Mouse (Mus musculus): ENCODE data around the gene Cdk5r2.
"Not testable (repeated sequence)": the region's sequence is repeated elsewhere in the genome, so short reads cannot be mapped to it uniquely, and the experiment has no call there.

Gene Cdk5r2

DNA sequence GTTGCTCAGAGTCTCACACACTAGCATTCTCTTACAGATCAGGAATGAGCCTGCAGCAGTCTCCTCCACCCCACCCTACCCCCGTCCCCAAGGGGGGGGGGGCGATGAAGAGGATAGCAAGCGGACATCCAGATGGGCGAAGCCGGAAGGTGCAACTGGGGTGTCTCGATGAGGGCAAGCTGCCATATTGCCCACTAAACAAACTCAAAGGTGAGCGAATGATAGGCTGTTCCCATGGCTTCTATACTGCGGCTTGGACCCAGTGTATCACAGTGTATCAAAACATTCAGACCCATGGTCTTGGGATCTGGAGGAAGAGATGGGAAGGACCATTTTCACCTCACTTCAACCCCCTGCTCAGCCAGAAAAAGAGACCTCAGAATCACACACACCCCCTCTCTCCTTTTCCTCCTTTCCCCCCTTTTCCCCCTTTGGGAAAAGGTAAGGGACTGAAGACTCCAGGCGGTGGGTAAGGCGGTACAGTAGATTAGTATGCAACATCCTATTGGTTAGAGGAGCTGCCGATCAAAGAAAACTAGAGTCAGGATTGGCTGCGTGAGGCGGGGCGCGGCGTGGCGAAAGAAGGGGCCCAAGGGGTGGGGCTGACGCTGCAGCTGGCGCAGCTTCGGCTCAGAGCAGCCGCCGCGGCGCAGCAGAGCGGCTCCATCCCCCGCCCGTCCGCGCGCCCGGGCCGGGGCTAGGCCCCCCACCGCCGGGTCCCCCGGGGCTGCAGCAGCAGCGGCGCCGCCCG, at the start of gene Cdk5r2:
Cdk5r2 (plus strand) TSS at position 629 of the 751 bp plus-strand sequence.
- DNase-seq, result peak; percentile 99

DNA sequence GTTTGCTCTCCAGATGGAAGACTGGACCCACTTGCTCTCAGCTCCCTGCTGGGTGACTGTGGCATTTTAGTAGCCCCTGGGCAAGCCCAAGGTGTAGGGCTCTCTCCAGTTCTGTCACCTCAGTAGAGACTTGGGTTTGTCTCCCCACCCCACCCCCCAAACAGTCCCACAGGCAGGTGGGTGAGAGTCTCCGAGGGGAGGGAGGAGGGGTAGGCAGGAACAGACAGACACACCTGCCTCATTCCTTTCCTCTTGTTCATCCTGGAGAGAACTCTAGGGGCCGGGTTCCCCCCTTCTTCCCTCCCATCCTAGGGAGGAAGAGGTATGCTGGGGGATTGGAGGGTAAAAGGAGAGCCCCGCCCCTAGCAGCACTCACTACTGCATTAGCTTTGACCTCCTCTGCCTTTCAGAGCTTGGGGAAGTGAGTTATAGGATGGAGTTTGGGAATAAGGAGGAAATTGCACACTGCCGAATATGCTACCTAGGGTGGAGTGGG, 49.3 kb upstream of the Cdk5r2 start:
- no peak for DNase-seq

- DNase-seq, result no peak
Observed at GRCm38 (mm10) chr1:74805843-74806242, 48.9 kb upstream of the Cdk5r2 start.

- DNase-seq, result peak; percentile 5
Observed at GRCm38 (mm10) chr1:74806360-74807311, 48.1 kb upstream of the Cdk5r2 start.

- DNase-seq, result no peak
Observed at GRCm38 (mm10) chr1:74807551-74808071, 47.1 kb upstream of the Cdk5r2 start.

GRCm38 (mm10) chr1:74808078-74808477, 46.7 kb upstream of the Cdk5r2 start:
- peak; percentile 79 for DNase-seq

GRCm38 (mm10) chr1:74809007-74809406, 45.7 kb upstream of the Cdk5r2 start:
- no peak for DNase-seq

DNA sequence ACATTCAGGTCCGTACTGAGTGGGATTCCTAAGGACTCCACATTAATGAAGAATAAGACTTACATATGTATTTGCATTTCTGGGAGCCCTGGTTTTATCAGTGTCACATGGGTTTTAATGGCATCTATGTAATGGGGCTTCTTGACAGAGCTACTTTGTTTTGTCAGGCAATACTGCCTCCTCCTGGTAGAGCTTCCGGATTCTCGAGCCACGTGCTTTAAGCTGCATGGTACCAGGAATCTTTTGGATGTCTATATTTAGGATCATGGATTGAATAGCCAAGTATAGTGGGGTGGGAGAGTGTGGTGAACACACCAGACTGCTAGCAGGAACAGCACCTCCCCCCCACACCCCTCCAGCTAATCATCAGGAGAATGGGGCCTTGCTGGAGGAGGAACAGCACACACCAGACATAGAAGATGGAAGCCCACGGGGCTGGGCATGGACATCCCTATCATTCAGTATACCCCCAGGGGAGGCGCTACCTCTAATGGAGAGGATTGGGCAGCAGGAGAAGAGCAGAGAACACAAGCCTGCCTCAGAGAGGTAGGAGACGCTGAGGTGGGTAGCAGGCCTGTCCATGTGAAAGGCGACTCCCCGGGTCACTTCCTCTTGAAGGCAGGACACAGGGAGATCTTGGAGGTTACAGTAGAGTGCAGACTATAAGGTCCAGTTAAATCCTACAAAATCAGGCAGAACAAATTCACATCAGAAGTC, 39.6 kb upstream of the Cdk5r2 start:
- DNase-seq, result no peak

GRCm38 (mm10) chr1:74815965-74816364, 38.8 kb upstream of the Cdk5r2 start:
- DNase-seq, result not testable (repeated sequence)

DNA sequence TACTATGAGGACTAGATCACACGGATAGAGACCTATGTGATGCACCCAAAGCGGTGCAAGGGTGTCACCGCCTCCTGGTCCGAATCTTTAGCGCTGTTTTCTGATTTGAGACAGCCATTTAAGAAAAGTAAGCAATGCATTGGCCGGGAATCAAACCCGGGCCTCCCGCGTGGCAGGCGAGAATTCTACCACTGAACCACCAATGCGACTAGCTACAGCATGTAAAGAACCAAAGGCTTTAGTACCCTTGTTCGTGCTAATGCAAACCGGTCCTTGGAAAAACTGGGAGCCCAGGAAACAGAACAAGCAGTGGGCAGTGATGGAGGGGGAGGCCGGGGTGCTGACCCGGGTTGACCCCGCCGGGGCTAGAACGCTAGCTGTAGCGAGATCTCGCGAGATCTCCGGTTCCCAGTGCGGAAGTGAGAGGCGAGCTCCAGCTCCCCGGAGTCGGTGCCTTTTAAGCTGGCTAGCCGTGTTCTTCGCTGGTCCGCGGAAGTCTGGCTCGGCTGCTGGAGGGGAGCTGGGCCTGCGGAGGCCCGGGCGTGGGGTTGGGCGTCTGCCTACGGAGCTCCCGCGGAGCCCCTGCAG, 38.0 kb upstream of the Cdk5r2 start:
- peak; percentile 90 for DNase-seq

DNA sequence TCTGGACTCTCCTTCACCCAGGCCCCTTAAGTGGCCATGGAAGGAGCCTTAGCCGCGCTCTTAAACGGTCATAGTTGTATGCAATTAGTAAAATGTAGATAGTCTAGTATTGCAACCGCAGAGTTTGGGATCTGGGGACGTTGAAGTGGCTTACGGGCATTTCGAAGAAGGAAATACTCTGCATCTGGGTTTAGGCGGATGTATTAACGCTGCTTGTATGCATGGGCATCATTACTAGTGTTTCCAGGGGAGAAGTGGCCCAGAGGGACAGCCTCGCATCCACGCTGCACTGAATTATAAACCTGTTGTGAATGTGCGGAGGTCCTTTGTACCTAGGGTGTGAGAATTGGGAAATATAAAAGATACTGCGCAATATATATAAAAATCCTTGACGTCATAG, 37.5 kb upstream of the Cdk5r2 start:
- no peak for DNase-seq

DNA sequence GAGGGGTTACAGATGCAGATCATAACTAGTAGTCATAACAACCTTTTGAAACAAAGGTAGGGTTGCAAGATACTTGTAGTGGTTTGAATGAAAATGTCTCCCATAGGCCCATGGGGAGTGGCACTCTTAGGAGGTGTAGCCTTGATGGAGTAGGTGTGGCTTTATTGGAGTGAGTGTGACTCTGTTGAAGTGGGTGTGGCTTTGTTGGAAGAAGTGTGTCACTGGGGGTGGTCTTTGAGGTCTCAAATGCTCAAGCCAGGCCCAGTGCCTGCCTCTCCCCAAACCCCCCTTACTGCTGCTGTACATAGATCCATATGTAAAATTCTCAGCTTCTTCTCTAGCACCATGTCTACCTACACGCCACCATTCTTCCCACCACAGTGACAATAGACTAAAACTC, 36.2 kb upstream of the Cdk5r2 start:
- no peak for DNase-seq

DNA sequence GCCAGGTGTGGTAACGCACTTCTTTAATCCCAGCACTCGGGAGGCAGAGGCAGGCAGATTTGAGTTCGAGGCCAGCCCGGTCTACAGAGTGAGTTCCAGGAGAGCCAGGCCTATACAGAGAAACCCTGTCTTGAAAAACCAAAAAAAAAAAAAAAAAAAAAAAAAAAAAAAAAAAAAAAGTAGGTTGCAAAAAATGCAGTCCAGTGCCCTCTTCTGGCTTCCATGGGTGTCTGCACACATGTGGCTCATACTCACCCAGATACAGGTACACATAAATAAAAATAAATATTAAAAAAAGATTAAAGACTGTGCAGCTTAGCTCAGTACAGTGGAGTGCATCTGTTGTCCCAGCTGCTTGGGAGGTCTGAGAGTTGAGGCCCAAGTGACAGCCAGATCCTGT, 31.1 kb upstream of the Cdk5r2 start:
- DNase-seq, result not testable (repeated sequence)

GRCm38 (mm10) chr1:74824518-74825302, 30.0 kb upstream of the Cdk5r2 start:
- no peak for DNase-seq

GRCm38 (mm10) chr1:74830061-74830460, 24.7 kb upstream of the Cdk5r2 start:
- DNase-seq, result no peak

DNA sequence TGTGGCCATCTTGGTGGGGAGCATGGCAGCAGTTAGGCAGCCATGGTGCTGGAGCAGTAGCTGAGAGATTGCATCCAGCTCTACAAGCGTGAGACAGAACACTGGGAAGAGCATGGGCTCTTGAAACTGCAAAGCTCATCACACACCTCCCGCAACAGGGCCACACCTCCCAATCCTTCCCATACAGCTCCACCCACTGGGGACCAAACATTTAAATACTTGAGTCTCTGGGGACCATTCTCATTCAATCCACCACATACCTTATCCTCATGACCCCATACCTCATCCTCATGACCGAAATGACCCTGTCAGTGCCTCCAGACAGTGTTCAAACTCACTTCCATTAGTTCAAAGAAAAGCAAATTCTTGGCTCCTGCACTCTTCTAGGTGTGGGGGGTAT, 21.5 kb upstream of the Cdk5r2 start:
- no peak for DNase-seq

DNA sequence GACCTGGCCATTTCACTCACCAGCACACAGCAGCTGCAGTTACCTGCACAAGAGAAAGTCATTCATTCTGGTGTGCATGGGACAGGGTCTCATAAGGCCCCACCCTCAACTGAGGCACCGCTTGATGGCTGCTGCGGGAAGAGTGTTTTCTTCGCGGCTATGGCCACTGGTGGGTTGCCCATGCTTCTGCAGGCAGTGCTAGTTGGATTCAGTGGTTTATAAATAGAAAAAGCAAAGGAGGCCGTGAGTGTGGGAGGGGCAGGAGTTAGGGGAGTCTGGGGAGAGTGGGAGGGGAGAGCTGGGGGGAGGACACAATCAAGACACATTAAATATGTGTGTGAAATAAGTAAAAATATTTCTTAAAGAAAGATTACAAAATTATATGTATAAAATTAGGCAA, 11.6 kb upstream of the Cdk5r2 start:
- DNase-seq, result no peak

DNA sequence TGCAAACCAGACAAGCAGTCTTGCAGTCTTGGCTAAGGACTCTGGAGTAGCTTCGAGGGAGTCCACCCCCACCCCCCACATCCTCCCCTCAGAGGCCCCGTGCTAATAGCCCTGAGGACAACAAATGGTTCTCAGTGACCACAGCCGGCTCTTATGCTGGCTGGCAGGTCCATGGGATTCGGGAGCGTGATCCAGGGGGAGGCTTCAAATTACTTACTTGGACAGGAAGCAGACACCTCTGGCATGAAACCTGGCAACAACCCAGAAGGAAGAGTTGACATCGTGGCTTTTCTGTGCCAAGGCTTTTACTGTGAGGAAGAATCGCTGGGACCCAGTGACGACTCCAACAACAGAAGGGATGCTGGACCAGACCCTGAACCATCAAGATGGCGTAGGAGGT, 8.4 kb upstream of the Cdk5r2 start:
- DNase-seq, result no peak

GRCm38 (mm10) chr1:74848946-74849345, 5.8 kb upstream of the Cdk5r2 start:
- no peak for DNase-seq

- no peak for DNase-seq
Observed at GRCm38 (mm10) chr1:74850251-74850650, 4.5 kb upstream of the Cdk5r2 start.

DNA sequence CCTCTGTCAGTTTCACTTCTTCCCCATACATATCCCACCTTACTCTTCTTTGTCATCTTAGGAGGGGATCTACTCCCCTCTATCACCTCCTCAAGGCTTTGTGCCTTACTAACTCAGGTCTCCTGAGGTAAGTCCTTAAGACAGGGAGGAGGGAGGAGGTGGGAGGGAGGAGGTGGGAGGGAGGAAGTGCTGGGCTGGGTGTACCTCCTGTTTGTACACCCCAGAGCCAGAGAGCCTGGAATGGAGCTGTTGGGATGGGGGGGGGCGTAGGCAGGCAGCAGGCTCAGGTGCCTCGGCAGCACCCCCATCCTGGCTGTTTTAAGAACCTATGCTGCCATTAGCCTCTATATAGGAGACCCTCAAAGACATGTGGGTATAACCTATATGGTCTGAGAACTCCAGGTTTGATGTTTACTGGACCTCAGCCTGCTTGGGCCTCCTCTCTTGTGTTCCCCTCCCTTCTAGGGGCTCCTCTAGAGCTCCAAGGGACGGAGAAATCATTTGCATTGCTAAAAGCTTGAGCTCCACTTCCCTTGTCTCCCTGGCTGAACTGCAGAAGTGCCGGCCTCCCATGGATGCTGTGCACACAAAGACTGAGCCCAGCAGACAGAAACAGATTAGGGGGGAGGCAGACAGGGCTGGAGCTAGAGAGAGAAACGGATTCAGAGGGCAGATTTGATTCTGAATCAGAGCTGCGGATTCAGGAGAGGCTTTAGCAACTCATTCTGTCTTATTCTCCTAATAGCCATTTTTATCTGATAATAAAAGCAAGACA, 3.5 kb upstream of the Cdk5r2 start:
- DNase-seq, result no peak

Measured in cerebellum, adult 9-10 months (tissue).